Mouse (Mus musculus) right cerebral cortex, postnatal 25 days (tissue): ENCODE data around the gene Rcbtb2.
"Not testable (repeated sequence)": the region's sequence is repeated elsewhere in the genome, so short reads cannot be mapped to it uniquely, and the experiment has no call there.

Experiments
- DNase-seq: peaks from one replicate; pipeline ENCODE4 v3.0.0; 2022

Gene Rcbtb2

DNA sequence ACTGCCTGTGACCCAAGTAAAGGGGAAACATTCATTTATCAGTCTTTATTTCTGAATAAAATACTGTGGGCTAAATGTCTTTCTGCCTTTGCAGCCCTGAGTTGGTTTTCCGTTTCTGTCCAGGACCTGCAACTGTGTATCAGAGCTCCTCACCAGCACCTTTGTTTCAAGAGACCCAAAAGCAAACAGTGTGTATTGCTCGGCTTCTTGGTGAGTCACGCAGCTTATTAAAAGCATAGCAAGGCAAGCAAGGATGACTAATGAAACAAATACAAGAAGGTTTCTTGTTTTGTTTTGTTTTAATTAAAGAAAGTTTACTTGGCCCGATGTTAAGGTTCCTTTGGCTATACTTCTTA is at the start of gene Rcbtb2:
Rcbtb2 (plus strand) TSS at position 115 of the 356 bp plus-strand sequence.
- no peak for DNase-seq

DNA sequence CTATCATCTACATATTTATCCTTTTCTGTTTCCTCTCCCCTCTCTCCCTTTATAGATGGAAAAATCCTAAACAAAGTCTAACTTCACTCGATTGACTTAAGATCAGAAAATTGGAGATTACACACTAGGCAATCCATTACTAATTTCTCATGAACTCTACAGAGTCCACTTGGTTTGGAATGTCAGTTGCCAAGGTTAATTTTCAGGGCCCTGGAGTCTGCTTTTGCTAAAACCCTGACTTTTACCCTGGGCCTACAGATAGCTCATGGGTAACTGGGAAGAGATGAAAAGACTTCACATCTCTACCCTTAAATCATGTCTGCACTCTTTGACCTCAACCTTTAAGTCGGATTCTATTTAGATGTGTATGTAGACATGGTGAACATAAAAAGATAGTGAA is 39.3 kb upstream of the Rcbtb2 start:
- DNase-seq, result no peak

DNA sequence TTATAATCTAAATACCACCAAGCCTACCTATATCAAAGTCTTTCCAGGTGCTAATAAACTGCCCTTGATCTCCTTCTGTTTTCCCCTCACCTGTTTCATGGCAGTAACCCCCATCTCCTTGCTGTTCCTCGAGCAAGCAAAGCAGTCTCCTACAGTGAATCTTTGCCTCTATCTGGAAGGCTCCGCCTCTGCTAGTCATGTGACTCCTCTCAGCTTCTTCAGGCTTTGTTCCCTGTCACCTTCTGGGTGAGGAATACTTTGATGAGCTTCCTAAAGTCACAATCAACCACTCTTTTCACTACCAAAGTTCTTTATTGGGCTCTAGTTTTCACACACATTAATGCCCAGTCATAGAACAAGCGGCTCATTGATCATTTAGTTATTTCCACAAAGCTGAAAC is 36.4 kb upstream of the Rcbtb2 start:
- DNase-seq, result no peak

DNA sequence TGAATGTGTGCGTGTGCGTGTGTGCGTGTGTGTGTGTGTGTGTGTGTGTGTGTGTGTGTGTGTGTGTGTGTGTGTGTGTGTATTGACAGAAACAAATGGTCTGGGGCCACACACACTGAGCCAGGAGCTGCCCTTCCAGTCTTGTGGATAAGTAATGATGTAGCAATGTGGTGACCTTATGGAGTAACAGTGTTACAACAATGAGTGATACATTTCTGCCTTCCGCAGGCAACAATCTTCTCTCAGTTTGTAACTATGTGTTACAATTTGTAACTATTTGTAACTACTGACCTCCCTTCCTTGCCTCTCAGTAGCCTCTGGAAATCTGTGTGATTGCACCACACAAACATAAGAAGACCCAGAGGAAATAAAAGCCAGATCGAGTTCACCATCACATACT is 35.6 kb upstream of the Rcbtb2 start:
- DNase-seq, result no peak

DNA sequence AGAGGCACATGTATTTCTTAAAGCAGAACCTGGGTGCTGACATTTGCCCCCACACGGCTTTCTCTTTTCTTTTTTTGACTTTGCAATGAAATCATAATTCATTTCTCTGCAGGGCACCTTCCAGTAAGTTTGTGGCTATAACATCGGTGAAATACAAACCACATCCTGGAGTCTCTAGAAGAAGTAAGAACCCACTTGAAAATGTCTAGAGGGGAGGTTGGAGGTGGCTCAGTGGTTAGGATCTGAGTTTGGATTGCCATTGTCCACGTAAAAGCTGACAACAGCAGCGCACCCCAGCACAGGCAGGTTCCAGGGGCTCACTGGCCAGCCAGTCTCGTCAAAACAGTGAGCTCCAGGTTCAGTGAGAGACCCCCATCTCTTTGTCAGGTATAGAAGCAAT is 35.1 kb upstream of the Rcbtb2 start:
- DNase-seq, result no peak

DNA sequence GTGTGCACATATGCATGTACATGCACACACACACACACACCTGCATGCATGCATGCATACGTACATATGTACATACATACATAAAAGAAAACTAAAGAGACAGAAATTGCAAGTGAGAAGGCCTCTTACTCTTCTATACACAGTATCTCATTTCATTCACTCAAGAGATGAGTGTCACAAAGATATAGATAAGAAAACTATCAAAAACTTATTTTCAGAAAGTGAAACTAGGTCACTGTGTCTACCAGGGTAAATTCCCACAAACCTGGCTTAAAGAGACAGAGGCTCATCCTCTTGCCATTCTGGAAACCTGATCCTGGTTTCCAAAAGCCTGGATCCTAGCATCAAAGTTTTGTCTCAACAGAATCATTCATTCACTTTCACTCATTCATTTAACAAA is 34.6 kb upstream of the Rcbtb2 start:
- no peak for DNase-seq

DNA sequence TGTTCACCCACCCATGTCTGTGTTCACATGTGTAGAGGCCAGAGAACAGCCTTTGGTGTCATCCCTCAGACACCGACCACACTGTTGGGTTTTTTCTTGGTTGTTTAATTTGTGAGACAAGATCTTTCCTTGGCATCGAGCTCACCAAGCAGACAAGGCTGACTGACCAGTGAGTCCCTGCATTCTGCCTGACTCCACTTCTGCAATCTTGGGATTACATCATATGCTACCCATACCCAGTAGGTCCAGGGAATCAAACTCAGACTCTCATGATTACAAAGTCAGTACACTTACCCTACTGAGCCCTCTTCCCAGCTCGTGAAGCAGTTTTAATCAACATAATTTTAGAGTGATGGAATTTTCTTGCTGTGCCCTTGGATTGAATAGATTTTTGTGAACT is 30.0 kb upstream of the Rcbtb2 start:
- no peak for DNase-seq

DNA sequence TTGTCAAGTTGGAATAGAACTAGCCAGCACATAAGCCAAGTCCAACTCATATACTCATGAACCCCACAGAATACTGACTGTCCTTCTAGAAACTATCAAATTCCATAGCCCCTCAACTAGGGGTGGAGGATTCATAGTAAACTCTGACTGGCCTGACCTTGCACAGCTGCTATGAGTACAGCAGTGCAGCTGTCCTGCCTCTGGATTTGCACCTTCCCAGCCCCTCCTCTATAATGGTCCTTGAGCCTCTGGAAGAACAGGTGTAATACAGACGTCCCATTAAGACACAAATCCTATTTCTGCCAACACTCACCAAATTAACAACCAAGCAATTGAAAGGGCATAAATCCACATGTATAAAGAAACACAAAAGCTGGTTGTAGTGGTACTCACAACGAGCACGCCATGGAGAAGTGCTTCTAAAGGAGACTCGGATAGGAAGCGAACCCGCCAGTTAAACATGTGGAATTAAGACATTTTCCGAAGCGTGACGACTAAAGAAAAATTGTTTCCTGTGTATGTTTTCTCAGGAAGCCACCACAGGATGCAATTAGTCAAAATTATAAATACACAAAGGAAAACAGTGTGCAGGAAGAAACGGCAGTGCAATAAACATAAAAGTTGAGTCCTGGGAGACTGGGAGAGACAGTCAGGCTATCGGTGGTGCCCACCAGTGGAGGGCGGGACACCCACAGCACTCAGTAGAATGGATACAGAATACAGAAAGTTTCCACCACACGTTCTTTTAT is 27.9 kb upstream of the Rcbtb2 start:
- no peak for DNase-seq

DNA sequence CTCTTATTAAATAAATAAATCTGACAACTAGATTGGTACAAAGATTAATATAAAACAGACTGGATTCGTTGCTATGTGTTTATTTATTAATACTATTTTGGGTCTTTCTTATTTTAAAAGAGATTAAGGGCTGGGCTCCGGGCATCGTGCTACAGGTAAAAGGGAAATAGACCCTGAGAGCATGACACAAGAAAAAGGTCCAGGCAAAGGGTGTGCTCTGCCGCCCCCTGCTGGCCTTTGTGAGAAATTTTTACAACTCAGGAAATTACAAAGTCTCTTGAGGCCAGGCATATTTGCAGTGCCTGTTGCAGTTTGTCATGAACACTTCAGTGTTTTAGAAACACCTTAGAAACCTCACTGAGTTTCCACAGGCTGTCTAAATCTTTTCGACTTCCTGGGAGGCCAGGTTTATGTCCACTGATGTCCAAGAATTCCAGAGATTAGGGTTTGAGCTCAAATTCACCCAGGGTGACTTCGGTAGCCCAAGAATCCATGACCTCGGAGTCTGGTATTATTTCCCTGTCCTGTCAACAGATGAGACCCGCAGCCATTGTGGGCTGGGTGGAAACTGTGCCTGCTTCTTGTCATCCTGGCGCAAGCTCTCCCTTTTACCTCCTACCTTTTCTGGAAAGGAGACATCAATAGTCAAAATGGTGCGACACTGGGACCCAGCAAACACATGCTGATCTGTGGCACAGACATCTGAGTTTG is 24.0 kb upstream of the Rcbtb2 start:
- DNase-seq, result peak; percentile 33

DNA sequence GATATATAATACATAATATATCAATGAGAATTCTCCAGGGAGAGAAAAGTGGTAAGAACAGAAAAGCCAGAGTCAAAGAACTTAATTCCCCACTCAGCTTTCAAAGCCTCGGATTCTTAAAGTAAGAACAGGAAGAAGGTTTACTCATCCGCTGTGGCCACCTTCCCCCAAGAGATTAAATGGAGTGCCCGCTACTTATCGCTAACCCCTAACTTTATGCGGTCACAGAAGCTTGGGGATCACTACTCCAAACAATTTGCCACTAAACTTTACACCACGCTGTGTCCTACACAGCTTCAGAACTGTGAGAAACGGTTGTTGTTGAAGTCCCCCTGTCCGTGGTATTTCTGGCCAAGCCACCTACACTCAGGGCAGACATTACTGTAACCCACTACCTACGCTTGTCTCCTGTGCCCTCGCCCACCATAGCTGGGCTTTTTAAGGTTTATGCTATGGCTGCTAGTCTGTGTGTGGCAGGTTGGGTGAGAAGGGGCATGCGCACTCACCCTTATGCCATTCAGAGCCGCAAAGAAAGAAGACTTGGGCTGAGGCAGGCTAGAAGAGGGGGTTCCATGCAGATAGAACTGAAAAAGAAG is 20.5 kb upstream of the Rcbtb2 start:
- no peak for DNase-seq

DNA sequence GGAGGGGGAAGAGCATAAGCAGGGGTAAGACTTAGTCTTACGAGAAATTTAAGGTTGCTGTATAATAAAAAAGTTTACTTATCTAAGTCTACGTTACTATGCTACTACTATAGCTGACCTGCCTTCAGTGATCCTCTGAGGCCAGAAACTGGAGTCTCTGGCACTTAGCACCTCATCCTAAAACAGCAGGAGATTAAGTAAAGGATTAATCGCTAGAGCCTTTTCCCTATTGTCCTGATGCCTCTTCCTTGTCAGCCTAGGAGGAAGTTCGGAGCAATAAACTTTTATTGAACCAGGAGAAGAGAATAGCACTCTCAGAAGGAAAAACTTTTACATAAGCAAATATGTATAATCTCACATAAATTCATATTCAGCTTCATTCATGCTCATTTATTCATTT is 19.9 kb upstream of the Rcbtb2 start:
- not testable (repeated sequence) for DNase-seq

DNA sequence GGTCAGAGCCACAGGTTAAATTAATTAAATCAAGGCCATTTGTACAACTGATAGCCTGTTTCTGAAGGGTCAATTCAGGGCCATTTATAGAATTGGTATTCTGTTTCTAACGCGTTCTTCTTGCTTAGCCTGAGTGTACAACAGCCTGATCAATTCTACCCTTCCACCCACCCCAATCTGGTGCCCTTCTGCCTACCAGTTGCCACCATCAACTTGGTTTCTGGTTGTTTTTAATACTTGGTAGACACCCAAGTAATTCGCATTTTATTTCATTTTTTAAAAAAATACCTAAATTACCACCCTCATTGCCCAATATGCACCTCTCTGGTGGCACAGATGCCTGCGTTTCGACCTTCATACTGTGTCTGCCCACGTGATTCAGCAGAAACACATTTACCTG is 17.9 kb upstream of the Rcbtb2 start:
- no peak for DNase-seq

DNA sequence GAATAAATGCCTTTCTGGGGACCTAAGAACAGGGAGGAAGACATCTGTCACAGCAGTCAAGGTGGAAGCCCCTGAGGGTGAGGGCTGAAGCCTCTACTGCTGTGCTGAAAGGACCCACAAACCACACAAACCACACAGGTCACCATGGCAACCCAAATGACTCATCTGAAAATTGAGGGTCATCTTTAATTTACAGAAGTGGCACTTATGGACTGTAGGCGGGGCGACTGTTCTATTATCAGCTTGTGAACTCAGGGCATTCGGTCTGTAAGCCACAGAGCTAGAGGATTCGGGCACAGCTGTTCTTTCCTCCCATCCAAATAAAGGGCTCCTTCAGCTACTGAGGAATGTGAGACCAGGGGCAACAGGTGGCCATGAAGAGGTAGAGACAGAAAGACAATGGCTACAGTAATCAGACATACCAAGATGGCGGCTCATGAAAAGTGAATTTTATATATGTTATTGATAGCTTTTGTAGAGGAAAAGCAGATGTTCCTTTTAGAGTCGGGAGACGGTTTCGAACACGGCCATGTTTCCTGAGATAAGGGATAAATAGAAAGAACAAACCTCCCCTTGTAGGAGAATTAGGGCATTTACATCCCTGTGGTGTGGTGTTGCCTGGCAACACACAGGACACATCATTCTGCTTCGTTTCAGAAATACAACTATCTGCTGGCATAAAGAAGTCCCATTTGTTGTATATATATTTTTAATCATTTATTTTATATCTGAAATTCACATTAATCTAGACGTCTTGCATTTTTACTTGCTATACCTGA is 17.2 kb upstream of the Rcbtb2 start:
- DNase-seq, result no peak

DNA sequence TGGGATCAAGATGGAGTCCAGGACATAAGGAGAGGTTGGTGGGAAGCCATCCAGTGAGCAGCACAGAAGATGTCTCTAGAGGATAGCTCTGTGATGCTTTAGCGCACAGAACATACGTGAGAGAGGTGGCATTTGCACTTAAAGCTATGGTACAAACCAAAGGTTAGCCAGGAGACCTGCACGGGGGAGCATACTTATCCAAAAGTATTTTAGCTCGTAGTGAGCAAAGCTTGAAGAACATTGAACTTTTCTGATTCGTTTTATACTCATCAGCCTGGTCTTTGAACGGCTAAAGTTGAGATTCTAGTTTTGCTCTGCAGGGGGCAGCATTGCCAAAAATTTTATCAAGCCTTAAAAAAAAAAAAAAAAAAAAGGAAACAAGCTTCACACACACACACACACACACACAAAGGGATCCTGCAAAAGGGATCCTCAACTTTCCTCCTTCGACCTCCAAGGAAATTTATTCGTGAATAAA is 16.6 kb upstream of the Rcbtb2 start:
- DNase-seq, result no peak

DNA sequence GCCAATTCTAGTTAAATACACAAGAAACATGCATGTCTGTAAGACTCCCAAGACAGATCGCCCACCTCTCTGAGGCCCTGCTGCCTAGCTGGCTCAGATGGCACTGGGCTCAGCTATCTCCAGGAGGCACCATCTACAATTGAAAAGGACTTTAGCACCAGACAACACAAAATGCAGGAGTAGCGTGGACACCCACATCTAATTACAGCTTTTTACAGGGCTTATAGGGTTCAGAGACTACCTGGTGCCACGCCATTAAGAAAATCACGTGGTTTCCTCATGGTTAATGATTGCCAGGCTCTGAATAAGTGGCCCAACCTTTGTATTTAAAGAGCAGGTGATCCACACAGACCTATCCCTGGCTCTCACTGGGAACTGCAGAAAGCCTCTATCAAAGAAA is 15.9 kb upstream of the Rcbtb2 start:
- DNase-seq, result no peak

DNA sequence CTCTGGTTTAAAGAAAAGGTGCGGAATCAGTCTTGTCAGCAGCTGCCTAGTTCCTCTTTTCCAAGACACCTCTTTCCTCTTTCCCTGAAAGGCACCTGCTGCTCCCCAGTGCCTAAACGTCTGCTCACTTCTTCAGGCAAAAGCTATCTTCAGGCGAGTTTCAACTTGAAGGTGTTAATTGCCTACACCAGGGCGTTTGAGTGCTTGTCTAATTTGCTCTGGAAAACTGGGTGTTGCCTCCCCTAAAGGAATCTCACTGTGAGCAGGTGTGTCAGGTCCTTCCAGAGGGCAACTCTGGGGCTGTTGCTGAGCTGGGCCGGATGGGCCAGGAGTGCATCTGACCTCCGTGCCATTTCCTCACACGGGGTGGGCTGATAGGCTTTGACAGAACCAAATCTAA is 15.5 kb upstream of the Rcbtb2 start:
- DNase-seq, result no peak

DNA sequence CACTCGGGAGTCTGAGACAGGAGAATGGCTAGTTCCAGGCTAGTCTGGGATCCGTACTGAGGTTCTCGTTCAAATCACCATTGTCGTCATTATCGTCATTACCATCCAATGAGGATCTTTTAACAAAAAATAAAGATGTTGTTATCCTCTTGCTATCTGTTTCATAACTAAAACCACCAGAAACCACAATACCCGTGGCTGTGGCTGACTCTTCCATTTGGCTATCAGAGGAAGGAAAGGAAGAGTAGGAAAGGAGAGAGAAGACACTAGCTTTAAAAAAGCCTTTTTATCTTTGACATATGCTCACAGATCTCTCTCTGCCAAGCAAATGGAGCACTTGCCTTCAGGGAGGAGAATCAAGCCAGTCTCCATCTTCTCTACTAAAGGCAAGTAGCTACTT is 14.9 kb upstream of the Rcbtb2 start:
- no peak for DNase-seq

DNA sequence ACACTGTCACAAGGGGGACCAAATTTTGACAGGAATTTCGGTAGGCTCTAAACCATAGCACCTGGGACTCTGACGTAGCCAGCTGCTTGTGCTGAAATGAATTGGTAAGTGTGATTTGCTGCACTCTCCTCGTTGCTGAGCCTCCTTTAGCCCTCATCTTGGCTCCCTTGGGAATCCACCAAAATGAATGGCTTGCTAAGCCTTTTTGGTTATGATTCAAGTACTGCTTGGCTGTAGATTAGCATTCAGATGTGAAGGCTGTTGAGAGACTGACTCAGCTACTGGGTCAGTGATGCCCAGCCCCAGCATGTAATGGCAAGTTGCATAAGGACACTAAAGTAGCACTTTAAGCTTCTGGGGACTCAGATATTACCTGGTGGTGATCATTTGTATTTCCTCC is 12.2 kb upstream of the Rcbtb2 start:
- no peak for DNase-seq

DNA sequence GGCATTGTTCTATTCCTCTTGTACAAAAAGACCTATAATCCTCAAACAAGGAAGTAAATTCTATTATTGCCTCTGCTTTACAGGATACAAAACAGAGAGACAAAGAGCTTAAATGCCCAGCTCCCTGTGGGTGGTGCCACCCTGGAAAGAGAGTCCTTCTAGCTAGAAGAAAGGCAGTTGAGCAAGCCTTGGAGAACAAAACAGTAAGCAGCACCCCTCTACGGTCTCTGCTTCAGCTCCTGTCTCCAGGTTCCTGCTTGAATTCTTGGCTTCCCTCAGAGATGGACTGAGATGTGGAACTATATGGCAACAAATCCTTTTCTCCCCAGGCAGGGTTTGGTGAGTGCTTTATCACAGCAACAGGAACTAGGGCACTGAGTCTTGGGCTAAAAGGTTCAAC is 11.7 kb upstream of the Rcbtb2 start:
- no peak for DNase-seq

DNA sequence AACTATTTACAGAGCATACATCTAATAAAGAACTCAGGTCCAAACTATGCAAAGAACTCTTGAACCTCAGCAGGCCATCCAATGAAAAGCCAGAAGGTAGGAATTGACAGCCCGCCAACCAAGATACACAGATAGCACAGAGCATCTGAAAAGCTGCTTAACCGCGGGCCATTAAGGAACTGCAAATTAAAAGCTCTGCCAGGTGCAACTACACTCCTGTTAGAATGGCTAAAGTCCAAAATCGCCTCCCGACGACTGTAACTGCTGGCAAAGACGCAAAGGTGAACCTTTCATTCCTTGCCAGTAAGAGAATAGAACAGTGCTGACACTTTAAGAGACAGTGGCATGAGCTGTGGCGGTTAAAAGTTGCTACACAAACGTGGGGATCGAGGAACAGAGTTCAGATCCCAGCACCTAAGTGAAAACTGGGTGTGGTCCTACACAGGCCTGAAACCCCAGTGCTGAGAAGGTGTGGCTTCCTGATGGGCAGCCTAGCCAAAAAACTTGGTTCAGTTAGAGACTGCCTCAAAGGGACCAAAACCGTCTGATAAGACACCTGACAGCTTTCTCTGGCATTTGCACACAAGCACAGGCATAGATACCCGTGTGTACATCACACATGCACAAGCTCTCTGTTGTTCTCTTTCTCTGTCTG is 10.5 kb upstream of the Rcbtb2 start:
- no peak for DNase-seq

DNA sequence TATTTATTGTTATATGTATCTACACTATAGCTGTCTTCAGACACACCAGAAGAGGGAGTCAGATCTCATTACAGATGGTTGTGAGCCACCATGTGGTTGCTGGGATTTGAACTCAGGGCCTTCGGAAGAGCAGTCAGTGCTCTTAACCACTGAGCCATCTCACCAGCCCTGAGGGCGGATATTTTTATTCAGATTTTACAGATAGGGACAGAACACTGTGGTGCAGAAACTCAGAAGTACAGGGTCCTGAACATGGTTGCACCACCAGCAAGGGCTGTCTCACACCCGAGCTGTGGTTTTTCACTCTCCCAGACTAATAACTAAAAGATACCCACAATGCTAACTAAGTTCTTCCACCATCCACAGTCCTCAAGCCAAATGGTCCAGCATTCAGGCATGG is 7.9 kb upstream of the Rcbtb2 start:
- DNase-seq, result not testable (repeated sequence)

DNA sequence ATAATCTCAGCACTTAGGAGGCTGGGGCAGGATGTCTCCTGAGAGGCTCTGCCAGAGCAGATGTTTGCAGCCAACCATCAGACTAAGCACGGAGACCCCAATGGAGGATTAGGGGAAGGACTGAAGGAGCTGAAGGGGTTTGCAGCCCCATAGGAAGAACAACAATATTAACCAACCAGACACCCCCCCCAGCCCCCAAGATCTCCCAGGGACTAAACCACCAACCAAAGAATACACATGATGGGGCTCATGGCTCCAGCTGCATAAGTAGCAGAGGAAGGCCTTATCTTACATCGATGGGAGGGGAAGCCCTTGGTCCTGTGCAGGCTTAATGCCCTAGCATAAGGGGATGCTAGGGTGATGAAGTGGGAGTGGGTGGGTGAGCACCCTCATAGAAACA is 6.5 kb upstream of the Rcbtb2 start:
- no peak for DNase-seq

DNA sequence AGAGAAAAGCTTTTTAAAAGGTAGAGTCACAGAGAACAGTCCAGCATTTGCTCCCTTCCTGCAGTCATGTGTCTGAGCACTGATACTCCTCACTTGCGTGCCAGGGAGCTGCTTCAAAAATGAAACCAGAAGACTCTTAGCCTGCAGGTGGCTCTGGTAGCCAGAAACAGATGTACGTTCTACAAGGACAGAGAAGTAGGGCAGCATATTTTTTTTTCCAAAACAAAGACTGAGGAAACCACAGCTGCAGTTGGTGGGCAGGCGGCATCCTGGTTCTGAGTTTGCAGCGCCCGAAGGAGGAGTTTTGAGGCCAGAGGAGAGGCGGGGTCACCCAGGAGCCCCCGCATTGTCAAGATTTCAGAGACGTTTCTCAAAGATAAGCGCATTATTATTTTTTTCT is 5.9 kb upstream of the Rcbtb2 start:
- peak; percentile 40 for DNase-seq
